Mouse (Mus musculus) myocyte (in vitro differentiated cells): ENCODE data around the gene Pah.

Source experiments
- CEBPB ChIP-seq: IDR thresholded peaks from 2 replicates; pipeline ENCODE4 v1.6.1; 2011; ENCODE audit warnings: mild to moderate bottlenecking, moderate library complexity; ENCODE audit not compliant: poor library complexity, insufficient read depth, severe bottlenecking
- POLR2A ChIP-seq: IDR thresholded peaks from one replicate; pipeline ENCODE4 v1.6.1; 2011; ENCODE audit warnings: low read depth, mild to moderate bottlenecking, control low read depth, moderate library complexity; ENCODE audit not compliant: insufficient read length
- USF1 ChIP-seq: IDR thresholded peaks from one replicate; pipeline ENCODE4 v1.6.1; 2011; ENCODE audit warnings: low read depth, mild to moderate bottlenecking, control low read depth, moderate library complexity

- no peak for TF ChIP-seq POLR2A
- no peak for TF ChIP-seq USF1
- TF ChIP-seq CEBPB = no peak
These were observed 103.6 kb downstream of the Pah start for GRCm38 (mm10) chr10:87625196-87625595.
